Mouse (Mus musculus) left cerebral cortex, postnatal 14 days (tissue): ENCODE measurements around the gene E330009J07Rik. TPM values are rescaled to one million over a fixed set of nuclear protein-coding genes. Genes with fewer than 3 reads are reported as not detected.

Experiments used
- DNase-seq, 2 experiments: peaks; one replicate each; pipeline ENCODE4 v3.0.0; 2021 to 2022; ENCODE audit warnings: low spot score in 2 of 2, mixed read lengths in 1 of 2
- intact Hi-C: fragments of 180-260 bp; cut with DNase I; formaldehyde crosslinking; loops from one replicate; pipeline ENCODE4 v1.15.1; 2025
- total RNA-seq, 2 experiments: library from RNA; stranded (reverse); gene quantifications; 2 replicates each; pipeline ENCODE4 v1.2.3; 2021

Gene E330009J07Rik
- total RNA-seq, 2 experiments from 2014 or later = 38.6 to 45.2 TPM

- intact Hi-C loops = no loop called here
Observed at GRCm38 (mm10) chr6:40431812-40432211, 4.1 kb downstream of the E330009J07Rik start.

GRCm38 (mm10) chr6:40431356-40431755 is 4.6 kb downstream of the E330009J07Rik start:
- intact Hi-C loops = no loop called here
- DNase-seq = no peak

More at GRCm38 (mm10) chr6:40431812-40432211, 4.1 kb downstream of the E330009J07Rik start:
- DNase-seq = no peak

GRCm38 (mm10) chr6:40430878-40431277 is 5.1 kb downstream of the E330009J07Rik start:
- DNase-seq = peak in 1 of 2 experiments; percentile 45
- intact Hi-C loops = no loop called here

GRCm38 (mm10) chr6:40430251-40430650 is 5.7 kb downstream of the E330009J07Rik start:
- intact Hi-C loops = no loop called here
- DNase-seq = no peak

GRCm38 (mm10) chr6:40429521-40429931 is 6.4 kb downstream of the E330009J07Rik start:
- DNase-seq = no peak

GRCm38 (mm10) chr6:40428696-40429095 is 7.2 kb downstream of the E330009J07Rik start:
- DNase-seq = no peak
- intact Hi-C loops = no loop called here

More at GRCm38 (mm10) chr6:40429521-40429931, 6.4 kb downstream of the E330009J07Rik start:
- intact Hi-C loops = no loop called here

GRCm38 (mm10) chr6:40427441-40427840 is 8.5 kb downstream of the E330009J07Rik start:
- intact Hi-C loops = no loop called here
- no peak for DNase-seq

GRCm38 (mm10) chr6:40423774-40424173 is 12.2 kb downstream of the E330009J07Rik start:
- peak; percentile 37 to 70 for DNase-seq
- intact Hi-C loops = no loop called here

GRCm38 (mm10) chr6:40423013-40423412 is 12.9 kb downstream of the E330009J07Rik start:
- no peak for DNase-seq
- intact Hi-C loops = no loop called here

GRCm38 (mm10) chr6:40421099-40421498 is 14.8 kb downstream of the E330009J07Rik start:
- intact Hi-C loops = no loop called here

GRCm38 (mm10) chr6:40418386-40418785 is 17.5 kb downstream of the E330009J07Rik start:
- DNase-seq = no peak
- intact Hi-C loops = no loop called here

More at GRCm38 (mm10) chr6:40421099-40421498, 14.8 kb downstream of the E330009J07Rik start:
- no peak for DNase-seq

GRCm38 (mm10) chr6:40415799-40416198 is 20.1 kb downstream of the E330009J07Rik start:
- no peak for DNase-seq
- intact Hi-C loops = no loop called here

- no peak for DNase-seq
- intact Hi-C loops = no loop called here
Observed at GRCm38 (mm10) chr6:40413565-40413964, 22.4 kb downstream of the E330009J07Rik start.

GRCm38 (mm10) chr6:40413046-40413445 is 22.9 kb downstream of the E330009J07Rik start:
- DNase-seq = no peak
- intact Hi-C loops = no loop called here

GRCm38 (mm10) chr6:40411085-40411484 is 24.9 kb downstream of the E330009J07Rik start:
- no peak for DNase-seq
- intact Hi-C loops = no loop called here

GRCm38 (mm10) chr6:40403640-40404285 is 32.2 kb downstream of the E330009J07Rik start:
- intact Hi-C loops = no loop called here
- no peak for DNase-seq

GRCm38 (mm10) chr6:40402031-40402430 is 33.9 kb downstream of the E330009J07Rik start:
- intact Hi-C loops = no loop called here
- no peak for DNase-seq

GRCm38 (mm10) chr6:40393213-40393612 is 42.7 kb downstream of the E330009J07Rik start:
- peak; percentile 92 to 97 for DNase-seq
- intact Hi-C loops = loop anchor here (2.0 to 10.0 kb wide), 2 partner anchors 522 to 798 kb away; partner anchors contain the start of gene Ndufb2

GRCm38 (mm10) chr6:40390975-40391374 is 45.0 kb downstream of the E330009J07Rik start:
- DNase-seq = no peak
- intact Hi-C loops = loop anchor here (10.0 kb wide), 1 partner anchor 796 kb away; the partner anchor contains the start of gene Ndufb2

GRCm38 (mm10) chr6:40388660-40389059 is 47.3 kb downstream of the E330009J07Rik start:
- intact Hi-C loops = loop anchor here (10.0 kb wide), 1 partner anchor 154 kb away; no protein-coding TSS in a partner anchor
- DNase-seq = no peak

GRCm38 (mm10) chr6:40385682-40386081 is 50.3 kb downstream of the E330009J07Rik start:
- intact Hi-C loops = loop anchor here (10.0 kb wide), 1 partner anchor 151 kb away; no protein-coding TSS in a partner anchor
- no peak for DNase-seq
